Mouse (Mus musculus) mesoderm, embryonic 11.5 days (tissue): Measurements from ENCODE around the gene Mapk7.

ENCODE experiments used
- DNase-seq: peaks from one replicate; pipeline ENCODE4 v3.0.0-alpha.2; 2012; ENCODE audit warnings: low read depth, low spot score

The Mapk7 gene

GRCm38 (mm10) chr11:61494129-61494997 lies at the start of gene Mapk7:
Gene Mapk7, minus strand, starts transcription at chr11:61494406.
- DNase-seq: peak; percentile 100

- no peak for DNase-seq
Observed at GRCm38 (mm10) chr11:61541106-61541505, 46.9 kb upstream of the Mapk7 start.

GRCm38 (mm10) chr11:61540642-61541041 lies 46.4 kb upstream of the Mapk7 start:
- no peak for DNase-seq

GRCm38 (mm10) chr11:61537362-61537761 lies 43.2 kb upstream of the Mapk7 start:
- DNase-seq: no peak

- no peak for DNase-seq
Observed at GRCm38 (mm10) chr11:61536952-61537351, 42.7 kb upstream of the Mapk7 start.

- DNase-seq: no peak
Observed at GRCm38 (mm10) chr11:61535530-61535929, 41.3 kb upstream of the Mapk7 start.

- peak; percentile 33 for DNase-seq
Observed at GRCm38 (mm10) chr11:61533571-61533970, 39.4 kb upstream of the Mapk7 start.

- DNase-seq: no peak
Observed at GRCm38 (mm10) chr11:61532820-61533219, 38.6 kb upstream of the Mapk7 start.

GRCm38 (mm10) chr11:61529268-61529713 lies 35.1 kb upstream of the Mapk7 start:
- DNase-seq: peak; percentile 12

GRCm38 (mm10) chr11:61526872-61527271 lies 32.7 kb upstream of the Mapk7 start:
- no peak for DNase-seq

GRCm38 (mm10) chr11:61519484-61520107 lies 25.4 kb upstream of the Mapk7 start:
- DNase-seq: no peak

GRCm38 (mm10) chr11:61518871-61519270 lies 24.7 kb upstream of the Mapk7 start:
- DNase-seq: no peak

- DNase-seq: no peak
Observed at GRCm38 (mm10) chr11:61517971-61518370, 23.8 kb upstream of the Mapk7 start.

GRCm38 (mm10) chr11:61514953-61515352 lies 20.7 kb upstream of the Mapk7 start:
- DNase-seq: peak; percentile 62

- DNase-seq: peak; percentile 98
Observed at GRCm38 (mm10) chr11:61504713-61505257, 10.6 kb upstream of the Mapk7 start, which contains the start of gene B9d1. Gene B9d1, plus strand, starts transcription at chr11:61505144.

GRCm38 (mm10) chr11:61503933-61504332 lies 9.7 kb upstream of the Mapk7 start:
- DNase-seq: no peak

GRCm38 (mm10) chr11:61498736-61499504 lies 4.7 kb upstream of the Mapk7 start:
- no peak for DNase-seq

- no peak for DNase-seq
Observed at GRCm38 (mm10) chr11:61497490-61497889, 3.3 kb upstream of the Mapk7 start.

- DNase-seq: no peak
Observed at GRCm38 (mm10) chr11:61495528-61495927, 1.3 kb upstream of the Mapk7 start.

GRCm38 (mm10) chr11:61493525-61494128 lies 579 bp downstream of the Mapk7 start:
- no peak for DNase-seq

- no peak for DNase-seq
Observed at GRCm38 (mm10) chr11:61492749-61493401, 1.3 kb downstream of the Mapk7 start.
